Mouse (Mus musculus) fibroblast of lung, adult 2 months (primary cell): ENCODE measurements around the gene Taok3.

Experiments used
- DNase-seq: peaks from one replicate; pipeline ENCODE4 v3.0.0-alpha.2; 2011; ENCODE audit warnings: low read depth

The Taok3 gene

DNA sequence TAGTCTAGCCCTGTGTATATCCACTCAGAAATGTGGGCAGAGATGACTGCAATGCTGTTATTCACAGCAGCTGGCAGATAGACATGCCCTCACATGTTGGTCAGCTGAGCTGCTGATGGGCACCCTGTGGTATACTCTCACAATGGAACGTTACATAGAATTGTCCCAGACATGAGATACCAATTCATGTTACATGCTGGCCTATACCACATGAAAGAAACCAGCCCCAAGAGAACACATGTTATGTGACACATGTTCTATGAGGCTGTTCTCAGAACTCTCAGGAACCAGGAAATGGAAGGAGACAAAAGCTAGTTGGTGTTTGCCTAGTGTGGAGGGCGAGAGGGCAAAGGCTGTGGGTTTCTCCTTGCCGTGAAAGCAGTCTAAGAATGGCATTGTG is 62.5 kb downstream of the Taok3 start:
- DNase-seq = no peak

DNA sequence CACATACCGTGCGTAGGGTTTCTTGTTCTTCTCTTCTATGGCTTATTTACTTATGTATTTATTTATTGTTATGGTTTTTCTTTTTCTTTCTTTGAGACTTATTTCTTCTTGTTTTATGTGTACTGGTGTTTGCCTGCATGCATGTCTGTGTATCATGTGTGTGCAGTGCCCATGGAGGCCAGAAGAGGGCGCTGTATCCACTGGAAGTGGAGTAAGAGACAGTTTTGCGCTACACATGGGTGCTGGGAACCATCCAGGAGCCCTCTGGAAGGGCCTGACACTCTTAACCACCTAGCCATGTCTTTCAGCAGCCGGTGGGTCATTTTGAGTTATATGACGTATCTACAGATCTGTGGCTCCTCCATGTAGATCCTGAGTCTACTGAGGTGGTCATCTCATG is 64.9 kb downstream of the Taok3 start:
- DNase-seq = no peak

DNA sequence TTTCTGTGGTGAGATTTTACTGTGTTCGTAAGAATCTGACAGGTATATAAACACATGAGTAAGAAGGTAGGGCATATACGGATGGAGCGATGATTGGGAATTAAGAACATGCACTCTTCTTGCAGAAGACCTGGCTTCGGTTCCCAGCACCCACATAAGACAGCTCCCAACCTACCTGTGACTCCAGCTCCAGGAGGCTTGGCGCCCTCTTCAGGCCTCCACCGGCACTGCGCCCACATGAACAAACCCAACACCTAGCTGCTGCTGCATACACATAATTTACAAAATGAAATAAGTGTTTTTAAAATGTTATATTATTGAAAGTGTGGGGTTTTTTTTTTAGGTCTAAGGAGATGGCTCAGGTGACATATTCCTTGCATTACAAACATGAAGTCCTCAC is 65.7 kb downstream of the Taok3 start:
- DNase-seq = no peak

DNA sequence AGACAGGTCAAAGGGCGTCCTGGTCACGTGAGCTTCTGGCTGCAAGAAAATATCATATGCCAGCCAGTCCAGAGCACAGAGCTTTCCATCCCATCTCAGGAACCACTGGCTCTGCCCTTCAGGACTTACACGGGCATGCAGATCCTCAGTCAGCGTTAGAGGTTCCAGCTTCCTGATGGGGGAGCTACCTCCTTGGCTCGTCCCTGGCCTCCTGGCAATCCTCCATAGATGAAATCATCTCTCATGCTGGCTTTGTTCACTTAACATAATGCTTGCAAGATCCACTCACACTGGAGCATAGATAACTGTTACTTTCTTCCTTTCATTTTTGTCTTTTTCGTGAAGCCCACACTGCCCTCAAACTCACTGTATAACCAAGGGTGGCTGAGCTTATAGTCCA is 72.1 kb downstream of the Taok3 start:
- no peak for DNase-seq

DNA sequence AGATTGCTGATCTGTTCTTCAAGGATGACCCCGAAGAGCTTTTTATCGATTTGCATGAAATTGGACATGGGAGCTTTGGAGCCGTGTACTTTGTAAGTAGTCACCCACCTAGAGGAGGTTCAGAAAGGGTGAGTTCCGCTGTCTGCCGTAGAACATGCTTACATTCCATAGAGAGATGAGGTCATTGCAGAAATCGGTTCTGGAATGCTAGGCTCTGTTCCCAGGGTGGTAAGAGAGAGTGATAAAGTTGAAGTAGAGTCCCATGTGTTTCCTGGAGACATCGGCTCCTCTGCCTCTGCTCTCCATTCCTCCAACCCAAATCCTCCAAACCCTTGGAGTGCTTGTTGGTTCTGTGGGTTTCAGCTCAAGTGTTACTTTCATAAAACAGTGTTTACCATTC is 73.8 kb downstream of the Taok3 start:
- no peak for DNase-seq

DNA sequence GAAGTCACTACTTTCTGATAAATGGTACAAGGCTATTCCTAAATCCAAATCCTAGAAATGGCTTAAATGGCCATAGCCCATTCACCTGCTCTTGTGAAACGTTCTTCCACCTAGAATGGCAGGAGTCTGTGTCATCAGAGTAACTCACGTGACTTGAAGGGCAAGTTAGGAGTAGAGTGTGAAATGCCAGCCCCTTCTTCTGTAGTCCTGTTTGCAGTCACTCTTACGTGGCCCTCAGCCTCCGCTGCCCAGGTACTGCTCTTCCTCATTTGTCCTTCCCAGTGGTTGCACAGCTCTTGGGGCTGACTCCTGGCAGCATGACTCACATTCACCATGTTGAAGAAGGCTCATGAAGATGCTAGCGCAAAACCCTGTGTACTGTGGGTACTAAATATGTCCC is 74.7 kb downstream of the Taok3 start:
- DNase-seq = no peak

DNA sequence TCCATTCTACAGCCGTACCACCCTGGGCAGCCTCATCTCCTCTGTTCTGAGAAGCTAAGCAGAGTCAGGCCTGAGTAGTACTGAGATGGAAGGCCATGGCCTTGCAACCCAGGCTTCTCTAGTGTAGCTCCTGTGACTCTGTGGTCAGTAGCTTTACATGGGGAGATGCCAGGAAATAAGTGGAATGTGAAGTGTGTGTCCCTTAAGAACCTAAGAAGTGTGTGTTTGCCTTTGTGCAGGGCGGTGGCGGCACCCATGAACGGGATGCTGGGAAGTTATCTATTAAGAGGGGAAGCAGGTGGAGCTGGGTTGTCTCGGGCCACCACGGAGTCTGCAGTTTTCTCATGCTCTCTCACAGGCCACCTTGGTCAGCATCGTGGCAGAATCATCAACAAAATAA is 76.6 kb downstream of the Taok3 start:
- no peak for DNase-seq

DNA sequence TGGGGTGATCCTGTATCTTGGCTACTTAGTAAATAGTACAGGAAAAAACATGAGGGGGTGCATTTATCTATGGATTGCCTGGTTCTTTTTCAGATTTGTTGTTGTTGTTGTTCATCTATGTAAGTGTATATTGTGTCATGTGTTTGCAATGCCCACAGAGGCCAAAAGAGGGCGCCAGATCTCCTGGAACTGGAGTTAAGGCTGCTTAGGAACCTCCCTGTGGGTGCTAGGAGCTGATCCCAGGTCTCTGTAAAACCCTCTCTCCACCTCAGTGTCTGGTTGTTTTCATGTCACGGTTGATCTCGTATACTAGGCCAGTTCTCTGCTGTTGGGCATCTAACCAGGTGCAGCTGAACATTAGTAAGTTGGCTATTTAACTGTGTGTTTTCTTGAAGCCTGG is 78.5 kb downstream of the Taok3 start:
- DNase-seq = no peak

DNA sequence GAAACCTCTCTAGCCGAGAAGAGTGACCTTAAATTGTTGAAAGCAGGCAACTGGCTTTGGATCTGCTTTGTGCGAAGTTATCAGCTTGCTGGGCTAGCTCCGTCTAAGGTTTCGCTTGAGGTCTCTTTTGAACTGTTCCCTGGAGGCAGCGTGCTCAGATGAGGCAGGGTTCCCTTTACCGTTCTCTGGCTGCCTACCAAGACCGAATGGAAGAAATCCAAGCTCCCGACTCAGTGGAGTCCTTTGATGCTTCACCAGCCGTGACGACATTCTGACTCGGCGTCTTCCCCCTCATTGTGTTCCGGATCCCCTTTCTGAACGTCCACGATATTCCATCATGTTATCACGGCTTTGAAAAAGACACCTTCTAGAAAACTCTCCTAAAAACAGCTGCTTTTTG is 87.4 kb downstream of the Taok3 start:
- no peak for DNase-seq

DNA sequence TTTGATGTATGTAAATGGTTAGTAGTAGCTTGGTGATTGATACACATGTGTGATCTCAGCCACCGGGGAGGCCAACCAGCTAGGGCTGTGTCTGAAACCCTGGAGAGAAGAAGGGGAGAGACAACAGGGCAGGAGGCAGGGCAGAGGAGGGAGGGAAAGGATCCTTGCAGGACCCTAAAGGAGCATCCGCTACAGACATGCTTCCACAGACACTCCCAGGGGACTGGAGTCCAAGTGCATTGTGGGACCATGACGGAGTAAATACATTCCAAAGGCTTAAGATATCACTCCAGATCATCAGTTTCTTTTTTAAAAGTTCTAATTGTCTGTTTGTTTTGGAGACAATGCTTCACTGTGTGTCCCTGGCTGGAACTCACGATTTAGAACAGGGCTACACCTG is 94.1 kb downstream of the Taok3 start:
- DNase-seq = no peak

DNA sequence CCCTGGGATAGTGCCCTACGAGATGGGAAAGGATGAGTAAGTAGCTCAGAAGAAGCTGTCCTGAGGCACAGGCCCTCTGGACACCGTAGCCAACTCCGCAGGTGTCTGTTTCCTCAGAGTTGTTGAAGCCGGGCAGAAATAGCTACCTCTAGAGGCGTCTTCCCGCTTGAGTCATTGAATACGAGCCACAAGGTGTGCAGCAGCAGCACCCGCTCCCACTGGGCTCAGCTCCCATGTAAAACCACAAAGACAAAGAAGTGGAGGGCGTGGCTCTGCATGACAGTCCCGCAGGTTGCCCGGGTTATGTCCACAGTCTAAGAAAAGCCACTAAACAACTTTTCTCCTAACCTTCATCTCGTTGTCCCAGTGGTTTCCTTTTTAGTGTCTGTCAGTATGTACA is 111.1 kb downstream of the Taok3 start:
- DNase-seq = no peak

DNA sequence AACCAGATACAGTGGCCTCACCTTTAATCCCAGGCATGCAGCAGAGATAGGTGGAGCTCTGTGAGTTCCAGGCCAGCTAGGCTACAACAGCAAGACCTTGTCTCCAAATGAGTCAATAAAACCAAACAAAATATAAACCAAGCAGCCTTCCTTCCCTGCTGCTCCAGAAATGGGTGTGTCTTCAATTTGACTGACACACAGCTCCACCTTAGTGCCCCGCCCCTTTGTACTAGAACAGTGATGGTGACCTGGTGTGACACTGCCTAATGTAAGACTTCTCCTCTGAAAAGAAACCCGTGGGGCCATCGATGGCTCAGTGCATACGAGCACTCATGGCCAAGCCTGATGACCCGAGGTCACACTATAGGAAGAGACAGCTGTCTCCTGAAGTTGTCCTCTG is 116.6 kb downstream of the Taok3 start:
- DNase-seq = no peak

DNA sequence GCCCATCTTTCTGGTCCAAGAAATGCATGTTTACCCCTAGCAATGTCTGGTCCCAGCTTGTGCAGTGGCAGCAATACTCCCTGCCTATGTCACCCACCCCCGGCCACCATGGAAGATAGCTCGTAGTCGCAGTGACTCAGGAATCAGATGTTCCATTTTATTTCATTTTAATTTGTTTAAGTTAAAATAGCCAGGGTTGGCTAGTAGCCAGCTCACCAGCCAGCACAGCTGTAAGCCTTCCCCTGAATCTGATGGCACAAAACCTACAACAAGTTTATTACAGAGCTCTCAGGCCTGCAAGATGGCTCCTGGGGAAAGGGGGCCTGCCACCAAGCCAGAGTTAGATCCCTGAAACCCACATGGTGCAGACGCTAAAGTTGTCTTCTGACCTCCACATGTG is 119.2 kb downstream of the Taok3 start:
- DNase-seq = no peak

DNA sequence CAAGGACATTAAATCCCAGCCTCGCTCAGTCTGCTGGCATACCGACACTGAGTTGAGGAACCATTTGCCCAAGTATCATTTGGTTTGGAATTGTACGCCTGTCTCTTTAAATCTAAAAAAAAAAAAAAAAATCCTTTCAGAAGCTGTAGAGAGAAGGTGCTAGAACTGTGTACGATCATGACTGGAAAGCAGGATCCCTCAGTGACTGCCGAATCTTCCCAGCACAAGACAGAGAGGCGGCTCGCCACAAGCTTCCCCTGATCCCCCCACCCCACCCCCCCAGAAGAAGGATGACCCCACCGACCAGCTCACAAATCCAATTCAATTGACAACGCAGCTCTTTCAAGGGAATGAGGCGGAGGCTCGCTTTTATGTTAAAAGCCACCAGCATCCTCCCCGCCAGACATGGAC is 120.4 kb downstream of the Taok3 start:
- DNase-seq = no peak

DNA sequence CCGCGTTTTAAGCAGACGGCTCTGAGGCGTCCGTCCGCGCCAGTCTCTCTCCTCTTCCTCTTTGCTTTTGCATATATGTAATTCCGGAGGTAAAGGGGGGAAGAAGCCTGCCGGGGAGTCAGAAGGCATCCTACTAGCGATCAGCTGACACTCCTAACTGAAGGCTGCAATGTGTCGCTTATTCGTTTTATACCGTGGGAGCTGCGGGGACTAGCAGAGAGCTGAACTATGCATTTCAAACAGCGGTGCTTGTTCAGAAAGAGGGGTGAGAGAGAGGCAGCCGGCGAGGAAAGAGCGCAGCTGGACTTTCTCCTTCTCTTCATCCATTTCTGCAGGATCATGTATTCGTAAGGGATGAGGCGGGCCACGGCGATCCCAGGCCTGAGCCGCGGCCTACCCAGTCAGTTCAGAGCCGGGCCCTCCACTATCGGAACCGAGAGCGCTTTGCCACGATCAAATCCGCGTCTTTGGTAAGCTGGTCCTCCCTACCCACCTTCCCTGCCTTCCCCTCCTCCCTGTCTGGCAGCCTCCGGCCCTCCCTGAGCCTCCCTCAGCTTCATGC is 120.9 kb downstream of the Taok3 start:
- DNase-seq = peak; percentile 27

DNA sequence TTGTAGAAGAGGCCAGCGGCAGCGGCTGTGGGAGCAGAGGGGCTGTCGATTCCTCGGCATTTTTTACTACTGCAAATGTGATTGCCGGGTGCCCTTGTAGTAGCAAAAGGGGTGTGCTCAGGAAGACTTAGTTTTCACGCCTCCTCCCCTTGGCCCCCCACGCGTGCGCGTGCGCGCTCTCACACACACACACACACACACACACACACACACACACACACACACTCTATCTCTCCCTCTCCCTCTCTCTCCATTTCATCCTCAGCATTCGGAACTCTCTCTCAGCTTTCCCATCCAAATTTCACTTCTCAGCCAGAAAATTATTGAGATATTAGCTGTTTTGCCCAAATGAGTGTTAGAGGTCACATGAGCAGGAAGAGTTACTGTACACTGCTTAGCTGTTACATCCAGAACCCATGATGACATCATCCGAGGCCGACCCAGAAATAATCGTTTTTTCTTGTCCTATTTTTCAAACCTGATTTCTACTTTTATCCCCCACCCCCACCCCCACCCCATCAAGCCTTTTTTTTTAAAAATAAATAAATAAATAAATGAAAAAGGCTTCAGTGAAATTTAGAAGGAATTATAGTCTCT is 122.1 kb downstream of the Taok3 start:
- DNase-seq = no peak

DNA sequence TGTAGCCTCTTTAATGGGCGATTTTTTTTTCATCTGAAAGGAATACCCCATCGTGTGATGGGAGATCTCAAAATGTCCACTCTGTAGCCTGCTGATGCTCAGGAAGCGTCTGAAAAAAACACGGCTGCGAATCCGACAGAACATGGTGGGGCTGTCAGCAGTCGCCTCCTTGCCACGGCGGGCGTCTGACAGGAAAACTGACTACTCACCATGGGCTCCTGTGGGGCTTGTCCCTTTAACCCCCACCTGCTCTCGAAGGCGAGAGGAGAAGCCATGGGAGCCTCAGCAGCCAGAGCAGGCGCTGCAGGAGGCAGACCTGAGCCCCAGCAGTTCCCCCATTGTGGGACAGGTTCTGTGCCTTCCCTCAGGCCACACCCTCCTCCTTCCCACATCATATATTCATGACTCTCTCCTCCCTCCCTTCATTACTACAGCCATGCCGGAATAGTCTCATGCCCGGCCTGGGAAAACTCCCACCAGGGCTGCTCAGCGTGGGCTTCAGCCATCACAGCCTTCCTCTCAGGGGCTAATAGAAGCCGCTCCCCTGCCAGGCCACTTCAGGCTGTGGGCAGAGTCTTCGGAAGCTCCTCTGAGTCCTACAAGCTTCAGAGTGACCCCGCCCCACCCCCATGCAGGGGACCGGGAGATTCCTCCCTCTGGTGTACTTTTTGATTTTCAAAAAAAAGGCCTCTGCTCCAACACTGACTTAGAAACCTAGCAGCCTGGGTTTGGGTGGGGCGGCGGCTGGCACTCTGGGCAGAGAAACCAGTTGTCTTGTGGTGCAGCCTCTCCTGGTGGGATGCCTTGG is 122.9 kb downstream of the Taok3 start:
- DNase-seq = no peak

DNA sequence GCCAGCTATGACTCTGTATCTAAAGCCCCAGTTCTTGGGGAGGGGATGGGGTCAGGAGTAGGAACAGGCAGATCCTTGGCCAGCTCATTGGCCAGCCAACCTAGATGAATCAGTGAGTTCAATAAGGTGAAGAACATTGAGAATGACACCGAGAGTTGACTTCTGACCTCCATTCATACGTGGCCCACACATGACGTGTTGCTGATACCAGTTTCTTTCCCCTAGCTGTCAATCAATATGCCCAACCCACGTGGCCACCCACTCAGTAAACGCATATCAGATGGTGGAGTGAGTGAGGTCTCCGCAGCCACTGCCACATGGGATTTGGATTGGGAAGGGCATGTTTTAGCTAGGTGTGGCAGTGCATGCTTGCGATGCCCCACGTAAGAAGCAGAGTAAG is 125.2 kb downstream of the Taok3 start:
- no peak for DNase-seq

DNA sequence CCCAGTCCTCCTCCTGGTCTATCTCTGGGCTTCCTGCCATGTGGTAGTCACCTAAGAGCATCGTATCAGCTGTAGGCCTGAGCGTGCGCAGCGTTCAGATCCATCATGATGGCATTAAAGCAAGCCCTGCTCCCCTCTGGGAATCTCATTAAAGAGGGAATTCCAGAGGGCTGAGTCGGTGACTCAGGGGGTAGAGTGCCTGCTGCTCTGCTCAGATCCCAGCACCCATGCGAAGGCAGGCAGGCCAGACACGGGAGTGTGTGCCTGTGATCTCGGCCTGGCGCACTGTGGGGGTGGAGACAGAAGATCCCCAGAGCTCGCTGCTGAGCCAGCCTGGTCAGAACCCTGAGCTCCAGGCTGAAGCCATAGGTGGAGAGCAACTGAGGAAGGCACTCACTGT is 128.4 kb downstream of the Taok3 start:
- peak; percentile 27 for DNase-seq

DNA sequence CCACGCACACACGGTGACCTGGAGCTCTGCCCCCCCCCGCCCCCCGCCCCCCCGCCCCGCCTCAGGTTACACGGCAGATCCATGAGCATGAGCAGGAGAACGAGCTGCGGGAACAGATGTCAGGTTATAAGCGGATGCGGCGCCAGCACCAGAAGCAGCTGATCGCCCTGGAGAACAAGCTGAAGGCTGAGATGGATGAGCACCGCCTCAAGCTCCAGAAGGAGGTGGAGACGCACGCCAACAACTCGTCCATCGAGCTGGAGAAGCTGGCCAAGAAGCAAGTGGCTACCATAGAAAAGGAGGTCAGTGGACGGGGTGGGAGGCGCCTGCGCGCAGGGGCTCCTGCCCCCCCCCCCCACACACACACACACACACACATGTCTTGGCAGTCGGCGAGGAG is 130.9 kb downstream of the Taok3 start:
- no peak for DNase-seq

DNA sequence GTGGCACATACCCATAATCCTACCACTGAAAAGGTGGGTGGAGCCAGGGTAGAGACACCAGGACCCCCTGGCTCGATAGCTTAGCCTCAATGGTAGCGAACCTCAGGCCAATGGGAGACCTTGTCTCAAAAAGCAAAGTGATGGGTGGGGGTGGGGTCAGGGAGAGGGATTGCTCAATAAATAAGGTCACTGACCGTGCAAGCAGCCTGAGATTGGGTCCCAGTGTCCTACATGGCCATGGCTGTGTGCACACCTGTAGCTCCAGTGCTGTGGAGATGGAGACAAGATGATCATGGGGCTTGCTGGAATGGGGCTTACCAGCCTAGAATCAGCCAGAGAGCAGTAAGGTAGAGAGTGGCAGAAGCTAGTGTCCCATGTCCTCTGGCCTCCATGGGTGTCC is 131.8 kb downstream of the Taok3 start:
- no peak for DNase-seq

DNA sequence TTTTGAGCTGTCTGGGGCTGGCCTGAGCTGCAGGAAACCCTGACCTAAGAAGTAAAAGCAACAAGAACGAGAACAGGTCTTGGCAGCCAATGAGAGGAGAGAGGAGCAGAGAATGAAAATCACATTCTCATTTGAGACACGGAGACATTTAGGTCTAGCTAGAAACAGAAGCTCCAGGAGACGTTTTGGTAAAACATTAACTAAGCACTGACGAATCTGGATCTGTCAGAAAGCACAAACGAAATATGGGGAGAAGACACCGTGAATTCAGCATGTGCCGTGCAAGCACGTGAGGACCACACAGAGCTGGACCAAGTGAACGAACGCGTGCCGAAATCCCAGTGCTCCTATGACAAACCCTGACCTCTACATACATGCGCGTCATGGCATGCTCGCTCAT is 138.3 kb downstream of the Taok3 start:
- DNase-seq = no peak

DNA sequence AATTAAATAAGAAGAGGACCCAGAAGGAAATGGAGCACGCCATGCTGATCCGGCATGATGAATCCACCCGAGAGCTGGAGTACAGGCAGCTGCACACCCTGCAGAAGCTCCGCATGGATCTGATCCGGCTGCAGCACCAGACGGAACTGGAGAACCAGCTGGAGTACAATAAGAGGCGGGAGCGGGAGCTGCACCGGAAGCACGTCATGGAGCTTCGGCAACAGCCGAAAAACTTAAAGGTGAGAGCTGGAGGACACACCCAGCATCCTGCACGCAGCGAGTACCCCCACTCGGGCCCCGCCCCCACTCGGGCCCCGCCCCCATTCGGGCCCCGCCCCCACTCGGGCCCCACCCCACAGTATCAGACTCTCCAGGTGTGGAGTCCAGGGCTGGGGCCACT is 143.6 kb downstream of the Taok3 start:
- DNase-seq = no peak

DNA sequence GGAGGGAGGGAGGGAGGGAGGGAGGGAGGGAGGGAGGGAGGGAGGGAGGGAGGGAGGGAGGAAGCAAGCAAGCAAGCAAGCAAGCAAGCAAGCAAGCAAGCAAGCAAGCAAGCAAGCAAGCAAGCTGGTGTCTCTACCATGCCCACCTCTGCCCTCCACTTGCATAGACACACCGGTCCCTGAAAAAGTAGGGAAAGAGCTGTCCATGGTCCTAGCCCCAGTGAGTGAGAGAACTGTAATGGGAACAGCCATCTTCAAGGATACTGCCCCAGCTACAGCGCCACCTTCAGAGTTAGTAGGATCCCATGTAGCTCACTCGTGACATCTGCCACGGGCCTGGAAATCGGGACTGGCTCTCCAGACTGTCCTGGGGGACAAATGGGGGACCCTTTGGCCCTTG is 144.8 kb downstream of the Taok3 start:
- DNase-seq = no peak
